Mouse (Mus musculus) induced T-regulatory cell, adult 2 months (primary cell): Measurements from ENCODE around the gene Vmn1r14.
A peak's percentile ranks its signal among the peaks of the same experiment; 100 is the strongest.
"Not testable (repeated sequence)": the region's sequence is repeated elsewhere in the genome, so short reads cannot be mapped to it uniquely, and the experiment has no call there.

ENCODE experiments used
- DNase-seq: peaks from one replicate; pipeline ENCODE4 v3.0.0-alpha.2; 2012; ENCODE audit warnings: low read depth

The Vmn1r14 gene

DNA sequence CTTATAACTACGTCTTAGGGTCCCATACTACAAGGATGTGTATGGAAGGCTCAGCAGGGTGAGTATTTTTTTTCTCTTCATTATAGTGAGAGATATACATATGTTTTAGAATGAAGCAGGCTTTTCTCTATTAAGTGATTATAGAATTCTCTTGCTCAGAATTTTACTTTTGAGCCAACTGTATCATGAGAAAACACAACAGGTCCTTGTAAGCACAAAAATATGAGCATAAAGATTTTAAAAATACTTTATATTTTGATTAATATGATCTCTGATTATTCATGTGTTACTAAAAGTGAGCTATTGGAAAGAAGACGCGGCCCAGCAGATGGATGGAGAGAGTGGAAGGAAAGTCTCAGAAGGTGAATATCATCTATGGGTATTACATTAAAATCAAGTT lies at the start of gene Vmn1r14:
Gene Vmn1r14, plus strand, starts transcription at position 301 of the 400 bp plus-strand sequence.
- DNase-seq: no peak

DNA sequence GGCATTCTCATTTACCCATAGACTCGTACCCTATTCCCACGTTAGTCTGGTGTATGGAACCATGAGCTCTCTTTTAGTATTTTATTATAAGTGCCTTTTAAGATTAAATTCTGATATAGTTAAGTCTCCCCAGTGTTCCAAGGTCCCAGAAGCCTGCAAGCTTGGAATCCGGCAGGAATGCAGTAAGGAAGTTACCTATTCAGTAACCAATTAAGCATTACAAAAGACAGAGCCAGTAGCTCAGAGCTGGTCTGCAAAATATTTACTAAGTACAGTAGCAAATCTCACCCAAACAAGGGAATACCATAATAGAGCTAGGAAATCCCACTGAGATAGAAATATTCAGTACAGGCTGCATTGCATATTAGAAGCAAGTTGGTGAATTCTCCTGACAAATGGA lies 41.5 kb upstream of the Vmn1r14 start:
- not testable (repeated sequence) for DNase-seq

GRCm38 (mm10) chr6:57202990-57203389 lies 28.5 kb upstream of the Vmn1r14 start, which contains the start of gene Vmn1r13:
Vmn1r13 (plus strand) TSS chr6:57203290.
- DNase-seq: not testable (repeated sequence)

DNA sequence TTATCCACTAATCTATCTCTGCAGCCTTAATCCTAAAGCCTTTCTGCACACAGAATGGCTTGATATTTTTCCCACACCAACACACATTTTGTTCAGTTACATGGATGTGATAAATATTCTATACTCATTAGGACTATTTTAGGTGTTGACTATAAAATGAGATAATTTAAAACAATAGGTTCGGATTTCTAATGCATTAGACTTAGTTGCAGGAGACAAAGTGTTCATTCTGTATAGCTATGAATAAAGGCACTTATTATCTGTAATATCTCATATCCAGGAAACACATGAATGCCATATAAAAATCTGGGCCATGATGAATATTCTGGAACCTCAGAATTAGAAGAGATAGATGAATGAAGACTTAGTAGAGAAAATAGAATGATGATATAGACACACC lies 26.2 kb downstream of the Vmn1r14 start, which contains the start of gene Vmn1r15:
Gene Vmn1r15, plus strand, starts transcription at position 301 of the 400 bp plus-strand sequence.
- DNase-seq: no peak

DNA sequence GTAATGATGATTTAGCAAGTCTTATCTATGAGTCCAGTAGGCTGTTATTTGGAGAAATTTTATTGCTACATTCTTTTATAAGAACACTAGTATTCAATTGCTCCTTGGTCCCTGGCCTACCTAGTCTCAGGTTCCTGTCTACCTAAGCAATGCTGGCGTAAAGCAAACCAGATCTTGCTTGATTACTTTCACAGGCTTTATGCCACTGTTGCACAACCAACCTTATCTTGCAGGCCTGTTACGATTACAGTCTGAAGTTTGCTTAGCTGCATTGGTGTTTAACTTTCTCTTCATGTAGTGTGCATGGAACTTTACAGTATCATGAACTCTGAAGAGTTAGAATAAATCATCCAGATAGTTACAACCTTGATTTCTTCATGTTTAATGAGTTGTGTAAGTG lies 29.5 kb downstream of the Vmn1r14 start:
- no peak for DNase-seq

- DNase-seq: peak; percentile 5
Measured at GRCm38 (mm10) chr6:57271881-57272280, 40.4 kb downstream of the Vmn1r14 start.

GRCm38 (mm10) chr6:57272517-57272916 lies 41.0 kb downstream of the Vmn1r14 start:
- DNase-seq: no peak

DNA sequence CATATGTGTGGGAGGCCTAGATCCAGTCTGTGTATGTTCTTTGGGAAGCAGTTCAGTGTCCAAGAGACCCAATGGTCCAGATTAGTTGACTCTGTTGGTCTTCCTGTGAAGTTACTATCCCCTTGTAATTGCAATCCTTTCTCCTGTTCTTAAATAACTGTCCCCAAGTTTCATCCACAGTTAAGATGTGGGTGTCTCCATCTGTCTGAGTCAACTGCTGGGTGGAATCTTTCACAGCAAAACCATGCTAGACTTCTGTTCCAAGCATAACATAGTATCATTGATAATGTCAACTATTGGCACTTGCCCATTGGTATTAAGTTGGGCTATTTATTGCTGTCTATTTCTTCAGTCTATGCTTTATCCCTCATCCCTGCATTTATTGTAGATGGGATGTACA lies 47.5 kb downstream of the Vmn1r14 start:
- no peak for DNase-seq
